Mouse (Mus musculus) spleen, adult 12 weeks (tissue): Measurements from ENCODE around the gene Rexo1.
"Not testable (repeated sequence)": the region's sequence is repeated elsewhere in the genome, so short reads cannot be mapped to it uniquely, and the experiment has no call there.

ENCODE experiments used
- DNase-seq: peaks from one replicate; pipeline ENCODE4 v3.0.0; 2022; ENCODE audit warnings: low spot score

Rexo1 gene

GRCm38 (mm10) chr10:80561116-80561944 lies at the start of gene Rexo1:
TSS of gene Rexo1 (minus strand) at chr10:80561560.
- DNase-seq: peak; percentile 93

GRCm38 (mm10) chr10:80611024-80611423 lies 49.7 kb upstream of the Rexo1 start:
- DNase-seq: peak; percentile 40

GRCm38 (mm10) chr10:80610116-80610785 lies 48.9 kb upstream of the Rexo1 start:
- no peak for DNase-seq

- DNase-seq: no peak
Measured at GRCm38 (mm10) chr10:80609269-80609924, 48.0 kb upstream of the Rexo1 start.

GRCm38 (mm10) chr10:80608435-80608834 lies 47.1 kb upstream of the Rexo1 start:
- no peak for DNase-seq

GRCm38 (mm10) chr10:80606737-80607350 lies 45.5 kb upstream of the Rexo1 start:
- no peak for DNase-seq

GRCm38 (mm10) chr10:80606306-80606705 lies 44.9 kb upstream of the Rexo1 start:
- DNase-seq: no peak

- DNase-seq: not testable (repeated sequence)
Measured at GRCm38 (mm10) chr10:80605721-80606120, 44.4 kb upstream of the Rexo1 start, which contains the start of gene Gm49322. TSS of gene Gm49322 (plus strand) at chr10:80606021.

GRCm38 (mm10) chr10:80604988-80605387 lies 43.6 kb upstream of the Rexo1 start:
- no peak for DNase-seq

- peak; percentile 56 for DNase-seq
Measured at GRCm38 (mm10) chr10:80604001-80604509, 42.7 kb upstream of the Rexo1 start.

- DNase-seq: no peak
Measured at GRCm38 (mm10) chr10:80603364-80603763, 42.0 kb upstream of the Rexo1 start.

GRCm38 (mm10) chr10:80602698-80603325 lies 41.5 kb upstream of the Rexo1 start, which contains the start of the genes Scamp4 and Adat3:
TSS of gene Scamp4 (plus strand) at chr10:80602872.
TSS of gene Adat3 (plus strand) at chr10:80602880.
- peak; percentile 95 for DNase-seq

GRCm38 (mm10) chr10:80596318-80596717 lies 35.0 kb upstream of the Rexo1 start:
- no peak for DNase-seq

GRCm38 (mm10) chr10:80589879-80590854 lies 28.8 kb upstream of the Rexo1 start, which contains the start of gene Abhd17a:
TSS of gene Abhd17a (minus strand) at chr10:80590341.
- peak; percentile 89 for DNase-seq

GRCm38 (mm10) chr10:80589127-80589878 lies 27.9 kb upstream of the Rexo1 start:
- DNase-seq: no peak

- no peak for DNase-seq
Measured at GRCm38 (mm10) chr10:80587305-80587657, 25.9 kb upstream of the Rexo1 start.

- no peak for DNase-seq
Measured at GRCm38 (mm10) chr10:80586407-80587304, 25.3 kb upstream of the Rexo1 start.

- no peak for DNase-seq
Measured at GRCm38 (mm10) chr10:80585581-80585980, 24.2 kb upstream of the Rexo1 start.
